ENCODE assay signal across 14 mouse cellular contexts in the genomic region with DNA sequence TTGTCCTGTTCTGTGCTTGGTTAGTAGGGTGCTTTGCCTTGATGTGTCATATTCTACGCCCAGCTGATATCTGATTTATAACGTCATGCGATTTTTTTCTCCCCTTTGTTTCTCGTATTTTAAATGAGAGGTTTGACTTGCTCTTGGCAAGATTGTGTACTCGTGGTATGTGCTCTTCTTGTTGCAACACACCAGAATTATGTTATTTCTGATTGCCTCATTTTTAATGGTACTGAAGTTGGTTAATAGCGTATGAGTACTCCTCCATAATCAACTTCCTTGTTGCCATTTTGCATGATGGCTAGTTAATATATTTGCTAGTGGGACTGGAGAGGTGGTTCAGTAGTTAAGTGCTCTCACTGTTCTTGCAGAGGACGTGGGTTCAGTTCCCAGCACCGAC.
DNase-seq lines count a peak whose midpoint lies in the region.
"Had no signal": no experiment of that assay in that cellular context is flagged by ENCODE, and none has a peak within 500 bp of the region (broad histone marks: within the 10 kb centered on the region; RNA-seq: fewer than 3 reads in every experiment).

No protein-coding gene starts in this region.

- DNase-seq in lung, postnatal 36 days: peak; percentile 7
- no peak for DNase-seq in lung, postnatal 14 days
- peak; percentile 40 for DNase-seq in fat pad, adult 2 months (ENCODE audit: extremely low read depth, low read depth, low spot score)
- no peak for DNase-seq in right cerebral cortex, adult 18-20 months
- no peak for DNase-seq in thymus, postnatal 14 days
- DNase-seq: adrenal gland, adult 8-10 months; adrenal gland, postnatal 14 days; adrenal gland, postnatal 36 days; B cell, adult 2 months; cerebellum, adult 11-12 months; cerebellum, adult 2 months; cerebellum, adult 9-10 months; cerebellum, postnatal 10 days; cerebellum, postnatal 25 days had no signal

Comparison
In these comparisons a context has a peak if more than half of its experiments do, and no peak if none do; other contexts are left out.
1. DNase-seq: peak in lung, postnatal 36 days (single experiment) and fat pad, adult 2 months (single experiment); none in lung, postnatal 14 days (single experiment), right cerebral cortex, adult 18-20 months (single experiment) and thymus, postnatal 14 days (single experiment).